Mouse (Mus musculus) hindbrain, embryonic 12.5 days (tissue): ENCODE measurements at regions not wholly inside any gene's neighbourhood (a gene's known extent, or its start where the extent isn't known, plus 50 kb on each side); places are given as distances from the start of the nearest gene placed in this dataset.
A peak's percentile ranks its signal among the peaks of the same experiment; 100 is the strongest.

Experiments
- ATAC-seq: fragments of 200-750 bp; cut with Nextera tagmentation; 2 replicates; pipeline ENCODE4 v1.8.0; 2017; ENCODE audit warnings: moderate TSS enrichment; ENCODE audit not compliant: low FRiP score
- H3K27ac ChIP-seq: fragments of 300-500 bp; sonication (generic); 2 replicates; pipeline ENCODE4 v1.5.1; 2016; ENCODE audit warnings: mild to moderate bottlenecking
- H3K27me3 ChIP-seq: fragments of 300-500 bp; sonication (generic); 2 replicates; pipeline ENCODE4 v1.6.1; 2016; ENCODE audit warnings: mild to moderate bottlenecking
- H3K36me3 ChIP-seq: fragments of 300-500 bp; sonication (generic); 2 replicates; pipeline ENCODE4 v1.6.1; 2016; ENCODE audit warnings: mild to moderate bottlenecking
- H3K4me1 ChIP-seq: fragments of 300-500 bp; sonication (generic); 2 replicates; pipeline ENCODE4 v1.6.1; 2016
- H3K4me2 ChIP-seq: fragments of 300-500 bp; sonication (generic); replicated peaks from 2 replicates; pipeline ENCODE4 v1.6.1; 2016; ENCODE audit warnings: mild to moderate bottlenecking
- H3K4me3 ChIP-seq: fragments of 300-500 bp; sonication (generic); 2 replicates; pipeline ENCODE4 v1.5.1; 2016; ENCODE audit warnings: mild to moderate bottlenecking
- H3K9ac ChIP-seq: fragments of 300-500 bp; sonication (generic); 2 replicates; pipeline ENCODE4 v1.6.1; 2016; ENCODE audit warnings: mild to moderate bottlenecking, moderate library complexity
- H3K9me3 ChIP-seq: fragments of 300-500 bp; sonication (generic); replicated peaks from 2 replicates; pipeline ENCODE4 v1.6.1; 2016; ENCODE audit warnings: mild to moderate bottlenecking
- WGBS: fragments of 180-500 bp; shearing (Covaris S2); methylation state at CpG from one replicate; pipeline ENCODE4 v1.1.7; 2016; 5-methylcytosine and 5-hydroxymethylcytosine counted together

- Histone ChIP-seq H3K27ac (no peak overlapping the region), H3K27me3 (no peaks in the 10 kb centered on the region), H3K9me3 (no peaks in the 10 kb centered on the region), H3K9ac (no peak overlapping the region), H3K4me1 (no peaks in the 10 kb centered on the region), H3K4me2 (no peak overlapping the region), H3K36me3 (no peaks in the 10 kb centered on the region), H3K4me3 (no peak overlapping the region)
- WGBS, result 87% methylated on average over 10 of the region's 10 CpGs
- no peak for ATAC-seq
Measured at GRCm38 (mm10) chr12:92073209-92073608, 224.3 kb upstream of the Sel1l start.

GRCm38 (mm10) chr12:92062731-92063130 lies 213.8 kb upstream of the Sel1l start:
- Histone ChIP-seq H3K4me2 (no peak overlapping the region), H3K36me3 (no peaks in the 10 kb centered on the region), H3K4me1 (no peaks in the 10 kb centered on the region), H3K9me3 (no peaks in the 10 kb centered on the region), H3K27ac (no peak overlapping the region), H3K4me3 (no peak overlapping the region), H3K27me3 (no peaks in the 10 kb centered on the region), H3K9ac (no peak overlapping the region)
- no peak for ATAC-seq
- WGBS, result 92% methylated on average over 4 of the region's 4 CpGs

DNA sequence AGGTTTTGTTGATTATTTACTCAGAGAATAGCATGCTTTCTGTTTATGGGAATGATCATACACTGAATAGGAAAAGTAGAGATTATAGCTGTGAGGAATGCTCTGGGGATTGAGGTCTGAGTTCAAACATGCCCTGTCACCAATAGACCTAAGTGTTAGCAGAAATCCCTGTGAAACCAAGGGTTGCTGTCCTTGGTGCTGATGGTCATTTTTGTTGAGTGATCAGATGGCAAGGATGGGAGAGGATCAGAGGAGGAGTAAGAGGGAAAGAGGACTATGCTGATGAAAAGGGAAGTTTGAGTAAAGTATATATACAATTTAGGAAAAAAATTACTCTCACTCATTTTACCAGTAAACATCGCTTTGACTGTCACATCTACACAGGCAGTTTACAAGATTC lies 191.5 kb upstream of the Sel1l start:
- Histone ChIP-seq H3K27ac (no peak overlapping the region), H3K4me1 (no peaks in the 10 kb centered on the region), H3K4me3 (no peak overlapping the region), H3K27me3 (no peaks in the 10 kb centered on the region), H3K9ac (no peak overlapping the region), H3K4me2 (no peak overlapping the region), H3K36me3 (no peaks in the 10 kb centered on the region), H3K9me3 (0 out of 2 replicates have a peak, but pooled peaks cover 4% of the 10 kb centered on the region)
- 76% methylated on average over 1 of the region's 1 CpGs for WGBS
- ATAC-seq, result no peak

- WGBS, result 92% methylated on average over 2 of the region's 2 CpGs
- Histone ChIP-seq H3K27ac (no peak overlapping the region), H3K36me3 (no peaks in the 10 kb centered on the region), H3K9me3 (no peaks in the 10 kb centered on the region), H3K4me1 (no peaks in the 10 kb centered on the region), H3K27me3 (no peaks in the 10 kb centered on the region), H3K4me3 (no peak overlapping the region), H3K4me2 (no peak overlapping the region), H3K9ac (no peak overlapping the region)
- no peak for ATAC-seq
Measured at GRCm38 (mm10) chr12:92029192-92029591, 180.2 kb upstream of the Sel1l start.

DNA sequence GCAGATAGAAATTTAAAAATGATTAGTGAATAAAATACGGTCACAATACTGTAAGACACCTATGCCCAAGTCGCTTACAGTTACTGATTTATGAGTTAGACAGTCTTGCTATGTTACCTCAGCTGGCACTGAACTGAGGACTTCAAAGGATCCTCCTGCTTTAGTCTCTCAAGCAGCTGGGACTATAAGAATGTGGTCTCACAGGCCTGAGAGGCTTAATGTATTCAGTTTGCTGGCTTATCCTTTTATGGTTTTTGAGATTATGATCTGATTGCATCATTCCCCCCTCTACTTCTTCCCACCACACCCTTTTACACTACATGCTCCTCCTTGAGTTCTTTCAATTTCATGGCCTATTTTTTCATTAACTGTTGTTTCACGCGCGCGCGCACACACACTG lies 179.4 kb upstream of the Sel1l start:
- no peaks in the 10 kb centered on the region for H3K4me1 ChIP-seq
- H3K9ac ChIP-seq, result no peak overlapping the region
- no peaks in the 10 kb centered on the region for H3K36me3 ChIP-seq
- ATAC-seq, result no peak
- H3K27me3 ChIP-seq, result no peaks in the 10 kb centered on the region
- no peak overlapping the region for H3K4me3 ChIP-seq
- H3K4me2 ChIP-seq, result no peak overlapping the region
- H3K9me3 ChIP-seq, result no peaks in the 10 kb centered on the region
- 94% methylated on average over 7 of the region's 7 CpGs for WGBS
- no peak overlapping the region for H3K27ac ChIP-seq

DNA sequence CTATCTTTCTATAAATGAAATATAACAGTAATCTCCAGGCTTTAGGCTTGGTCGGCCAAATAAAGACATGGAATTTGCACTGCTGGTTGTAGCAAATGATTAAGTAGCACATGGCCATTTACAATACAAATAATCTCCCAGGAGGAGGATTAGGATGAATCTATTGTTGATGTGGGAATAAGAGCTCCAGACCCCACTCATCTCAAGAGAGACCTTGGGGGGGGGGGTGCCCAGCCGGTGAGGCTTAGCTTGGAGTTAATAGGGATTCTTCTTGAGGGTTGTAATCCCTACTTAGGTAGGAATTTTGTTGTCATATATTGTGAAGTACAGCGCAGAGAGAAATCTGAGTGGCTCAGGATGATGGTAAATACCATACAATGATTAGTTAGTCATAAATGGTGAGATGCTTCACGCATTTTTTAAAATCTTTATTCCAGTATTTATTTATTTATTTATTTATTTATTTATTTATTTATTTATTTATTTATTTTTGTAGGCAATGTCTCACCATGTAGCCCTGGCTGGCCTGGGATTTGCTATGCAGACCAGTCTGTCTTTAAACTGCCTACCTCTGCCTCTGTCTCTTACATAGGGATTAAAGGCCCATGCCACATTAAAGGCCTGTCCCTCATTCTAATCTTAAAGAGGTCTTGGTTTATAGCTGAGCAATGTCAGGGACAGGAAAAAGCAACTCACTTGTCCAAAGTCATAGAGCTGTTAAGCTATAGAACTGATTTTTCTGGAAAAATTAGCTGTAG lies 175.7 kb upstream of the Sel1l start:
- H3K27me3 ChIP-seq, result no peaks in the 10 kb centered on the region
- ATAC-seq, result no peak
- H3K9me3 ChIP-seq, result no peaks in the 10 kb centered on the region
- H3K9ac ChIP-seq, result no peak overlapping the region
- no peak overlapping the region for H3K4me2 ChIP-seq
- H3K4me3 ChIP-seq, result no peak overlapping the region
- H3K36me3 ChIP-seq, result no peaks in the 10 kb centered on the region
- H3K27ac ChIP-seq, result no peak overlapping the region
- no peaks in the 10 kb centered on the region for H3K4me1 ChIP-seq
- WGBS, result 75% methylated on average over 4 of the region's 4 CpGs

DNA sequence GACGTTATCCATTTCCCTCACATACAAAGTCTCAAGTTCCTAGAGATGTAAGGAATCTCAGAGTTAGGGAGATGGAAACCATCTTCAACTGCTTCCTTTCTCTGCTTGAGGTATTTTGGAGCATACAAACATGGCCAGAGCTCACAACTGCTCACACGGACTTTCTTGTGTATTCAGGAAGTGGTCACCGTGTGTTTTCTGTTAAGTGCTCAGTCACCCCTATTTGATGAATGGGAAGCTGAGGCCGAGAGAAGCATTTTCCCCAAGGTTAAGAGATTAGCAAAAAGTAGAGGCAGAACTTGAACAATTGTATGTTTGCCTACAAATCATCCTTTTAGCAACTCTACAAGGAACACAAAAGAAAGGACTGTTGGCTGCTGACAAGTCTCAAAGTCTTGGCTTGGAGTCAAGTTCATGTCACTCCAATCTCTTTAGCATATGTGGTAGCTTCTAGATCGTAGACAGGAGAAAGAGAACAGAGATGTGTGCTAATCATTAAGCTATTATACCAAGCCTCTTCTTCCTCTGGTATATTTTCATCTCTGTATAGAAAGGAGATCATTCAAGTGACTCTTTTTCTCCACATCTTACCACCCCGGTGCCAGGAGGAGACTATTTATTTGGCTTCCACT lies 170.8 kb upstream of the Sel1l start:
- no peaks in the 10 kb centered on the region for H3K4me1 ChIP-seq
- no peak overlapping the region for H3K4me2 ChIP-seq
- H3K27me3 ChIP-seq, result no peaks in the 10 kb centered on the region
- no peak for ATAC-seq
- no peaks in the 10 kb centered on the region for H3K36me3 ChIP-seq
- H3K4me3 ChIP-seq, result no peak overlapping the region
- H3K9ac ChIP-seq, result no peak overlapping the region
- H3K9me3 ChIP-seq, result no peaks in the 10 kb centered on the region
- 55% methylated on average over 6 of the region's 6 CpGs for WGBS
- no peak overlapping the region for H3K27ac ChIP-seq

DNA sequence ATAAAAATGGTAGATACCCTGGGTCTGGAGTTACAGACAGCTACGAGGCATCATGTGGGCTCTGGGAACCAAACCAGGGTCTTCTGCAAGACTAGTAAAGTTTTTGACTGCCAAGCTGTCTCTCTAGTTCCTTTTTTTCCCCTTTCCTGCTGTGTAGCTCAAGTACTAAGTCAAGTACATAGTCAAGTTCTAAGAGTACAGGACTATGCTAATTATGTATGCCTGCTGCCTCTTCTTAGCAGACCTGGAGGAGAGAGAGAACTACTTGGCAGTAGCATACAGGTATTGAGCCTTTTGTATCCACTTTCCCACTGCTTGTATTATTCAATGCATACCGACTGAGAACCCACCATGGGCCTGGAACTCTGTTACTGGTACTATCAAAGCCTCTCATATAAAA lies 166.4 kb upstream of the Sel1l start:
- H3K4me1 ChIP-seq, result no peaks in the 10 kb centered on the region
- WGBS, result 92% methylated on average over 2 of the region's 2 CpGs
- no peak overlapping the region for H3K4me2 ChIP-seq
- H3K9me3 ChIP-seq, result no peaks in the 10 kb centered on the region
- H3K9ac ChIP-seq, result no peak overlapping the region
- no peak overlapping the region for H3K27ac ChIP-seq
- H3K27me3 ChIP-seq, result 0 out of 2 replicates have a peak, but pooled peaks cover 4% of the 10 kb centered on the region
- H3K4me3 ChIP-seq, result no peak overlapping the region
- no peaks in the 10 kb centered on the region for H3K36me3 ChIP-seq
- no peak for ATAC-seq

- Histone ChIP-seq H3K27me3 (0 out of 2 replicates have a peak, but pooled peaks cover 4% of the 10 kb centered on the region), H3K9me3 (no peaks in the 10 kb centered on the region), H3K36me3 (no peaks in the 10 kb centered on the region), H3K9ac (no peak overlapping the region), H3K4me2 (no peak overlapping the region), H3K27ac (no peak overlapping the region), H3K4me3 (no peak overlapping the region), H3K4me1 (no peaks in the 10 kb centered on the region)
- WGBS, result 74% methylated on average over 8 of the region's 8 CpGs
- ATAC-seq, result no peak
Measured at GRCm38 (mm10) chr12:92013979-92014378, 165.0 kb upstream of the Sel1l start.

- Histone ChIP-seq H3K4me2 (no peak overlapping the region), H3K4me1 (no peaks in the 10 kb centered on the region), H3K27me3 (0 out of 2 replicates have a peak, but pooled peaks cover 4% of the 10 kb centered on the region), H3K27ac (no peak overlapping the region), H3K36me3 (no peaks in the 10 kb centered on the region), H3K4me3 (no peak overlapping the region), H3K9me3 (no peaks in the 10 kb centered on the region), H3K9ac (no peak overlapping the region)
- 9% methylated on average over 8 of the region's 8 CpGs for WGBS
- no peak for ATAC-seq
Measured at GRCm38 (mm10) chr12:92013244-92013643, 164.3 kb upstream of the Sel1l start.

- Histone ChIP-seq H3K9me3 (no peaks in the 10 kb centered on the region), H3K27me3 (no peaks in the 10 kb centered on the region), H3K27ac (peak overlapping the region; percentile 40; the same call in 1 of the 2 replicates), H3K36me3 (no peaks in the 10 kb centered on the region), H3K4me1 (no peaks in the 10 kb centered on the region), H3K4me2 (no peak overlapping the region), H3K4me3 (no peak overlapping the region), H3K9ac (no peak overlapping the region)
- peak; percentile 81 for ATAC-seq
- WGBS, result 49% methylated on average over 12 of the region's 12 CpGs
Measured at GRCm38 (mm10) chr12:92004391-92005094, 155.6 kb upstream of the Sel1l start.

- H3K9ac ChIP-seq, result no peak overlapping the region
- H3K36me3 ChIP-seq, result no peaks in the 10 kb centered on the region
- H3K4me3 ChIP-seq, result no peak overlapping the region
- no peaks in the 10 kb centered on the region for H3K4me1 ChIP-seq
- no peak overlapping the region for H3K4me2 ChIP-seq
- H3K9me3 ChIP-seq, result no peaks in the 10 kb centered on the region
- WGBS, result 84% methylated on average over 2 of the region's 2 CpGs
- no peaks in the 10 kb centered on the region for H3K27me3 ChIP-seq
- ATAC-seq, result no peak
- H3K27ac ChIP-seq, result no peak overlapping the region
Measured at GRCm38 (mm10) chr12:91999031-91999430, 150.1 kb upstream of the Sel1l start.
